Mouse (Mus musculus) heart, postnatal 0 days (tissue): ENCODE results near the gene Rnf227.

Experiments
- CTCF ChIP-seq: IDR thresholded peaks from 2 replicates; pipeline ENCODE4 v1.5.1; 2016; ENCODE audit warnings: antibody characterized with exemption, control low read depth, low read depth
- EP300 ChIP-seq: IDR thresholded peaks from 2 replicates; pipeline ENCODE4 v1.6.1; 2016; ENCODE audit warnings: antibody characterized with exemption, low read depth

DNA sequence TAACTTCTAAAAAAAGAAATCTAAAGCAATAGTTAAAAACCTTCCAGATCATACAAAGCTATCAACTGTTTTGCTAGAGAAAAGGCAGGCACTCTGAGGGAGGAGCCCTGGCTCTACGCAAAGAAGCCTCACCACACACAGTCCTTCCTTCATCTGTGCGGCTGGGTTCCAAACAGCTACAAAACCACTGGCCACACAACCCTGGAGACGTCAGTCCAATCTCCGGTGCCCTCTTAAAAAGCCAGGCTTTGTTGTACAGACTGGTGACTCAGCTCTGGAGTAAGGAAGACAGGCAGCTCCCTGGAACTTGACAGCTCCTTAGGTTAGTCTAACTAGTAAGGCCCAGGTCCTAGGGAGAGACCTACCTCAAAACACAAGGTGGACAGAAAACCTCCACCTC lies 35.4 kb downstream of the Rnf227 start:
- TF ChIP-seq CTCF, result no peak
- TF ChIP-seq EP300, result no peak
